Mouse (Mus musculus): ENCODE measurements around the gene Ehd4. TPM values are rescaled to one million over a fixed set of nuclear protein-coding genes. Genes with fewer than 3 reads are reported as not detected.

Gene Ehd4
- polyA plus RNA-seq, 1 experiment from 2014 or later: 22.8 TPM

DNA sequence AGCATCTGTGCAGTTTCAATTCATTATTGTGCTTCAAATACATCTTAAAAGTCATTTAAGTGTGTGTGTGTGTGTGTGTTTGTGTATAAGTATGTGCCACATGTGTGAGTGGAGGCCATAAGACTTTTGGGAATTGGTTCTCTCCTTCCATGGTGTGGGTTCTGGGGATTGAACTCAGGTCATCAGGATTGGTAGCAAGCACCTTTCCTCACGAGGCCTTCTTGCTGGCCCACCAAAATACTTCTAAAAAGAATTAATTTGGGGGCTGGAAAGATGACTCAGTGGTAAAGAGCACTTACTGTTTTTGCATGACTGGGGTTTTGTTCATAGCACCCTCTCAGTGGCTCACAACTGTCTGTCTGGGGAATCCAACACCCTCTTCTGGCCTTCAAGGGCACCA lies 12.7 kb downstream of the Ehd4 start:
- H3K4me1 ChIP-seq: no peaks in the 10 kb centered on the region
- no peak overlapping the region for H3K4me3 ChIP-seq
- no peaks in the 10 kb centered on the region for H3K36me3 ChIP-seq
- no peaks in the 10 kb centered on the region for H3K9me3 ChIP-seq
- no peaks in the 10 kb centered on the region for H3K27me3 ChIP-seq
- no peak overlapping the region for H3K9ac ChIP-seq (replicated peaks)
- H3K4me2 ChIP-seq (replicated peaks): no peak overlapping the region
- ATAC-seq (ENCODE audit: low FRiP score, low read depth): no peak
- H3K27ac ChIP-seq (replicated peaks): no peak overlapping the region
- 72% methylated on average over 1 of the region's 1 CpGs for WGBS

DNA sequence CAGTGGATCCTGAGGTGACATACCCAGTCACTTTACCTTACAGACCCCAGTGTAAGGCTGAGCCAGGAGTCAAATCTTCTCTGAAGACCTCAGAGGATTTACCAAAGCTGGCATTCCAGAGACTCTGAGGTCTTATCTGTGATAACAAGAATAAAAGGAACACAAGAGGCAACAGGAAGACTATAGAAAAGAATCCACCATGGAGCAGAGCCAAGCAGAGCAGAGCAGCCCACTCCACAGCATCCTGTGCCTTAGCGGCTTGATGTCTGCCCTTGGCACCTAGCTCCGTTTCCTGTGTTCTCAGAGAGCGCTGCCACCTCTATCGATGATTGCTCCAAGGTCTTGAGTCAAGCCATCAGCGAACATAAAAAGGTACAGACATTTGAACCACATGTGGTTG lies 14.1 kb downstream of the Ehd4 start:
- no peaks in the 10 kb centered on the region for H3K4me1 ChIP-seq
- 90% methylated on average over 5 of the region's 5 CpGs for WGBS
- no peaks in the 10 kb centered on the region for H3K27me3 ChIP-seq
- H3K9me3 ChIP-seq: no peaks in the 10 kb centered on the region
- no peak overlapping the region for H3K4me2 ChIP-seq (replicated peaks)
- no peak for ATAC-seq (ENCODE audit: low FRiP score, low read depth)
- no peak overlapping the region for H3K27ac ChIP-seq (replicated peaks)
- H3K4me3 ChIP-seq: no peak overlapping the region
- H3K36me3 ChIP-seq: no peaks in the 10 kb centered on the region
- H3K9ac ChIP-seq (replicated peaks): no peak overlapping the region

DNA sequence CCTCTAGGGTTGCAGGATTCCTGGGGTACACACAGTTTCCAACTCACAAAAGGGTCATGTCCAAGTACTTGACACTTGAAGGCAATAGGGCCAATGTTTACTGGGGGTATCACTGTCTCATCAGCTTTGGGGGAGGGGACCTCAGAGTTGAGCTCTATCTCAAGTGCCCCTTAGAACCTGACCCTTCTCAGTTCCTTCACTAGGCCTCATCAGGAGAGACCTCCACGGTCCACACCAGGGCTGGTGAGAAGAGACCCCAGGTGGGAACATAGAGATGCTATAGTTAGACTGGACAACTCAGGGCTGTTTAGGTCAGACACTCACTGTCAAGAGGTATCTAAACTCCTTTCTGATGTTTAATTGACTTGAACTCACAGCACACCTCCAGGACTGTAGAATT lies 15.3 kb downstream of the Ehd4 start:
- Histone ChIP-seq H3K27ac (replicated peaks) (no peak overlapping the region), H3K4me3 (no peak overlapping the region), H3K27me3 (no peaks in the 10 kb centered on the region; the same call in 1 of the 2 replicates), H3K9ac (replicated peaks) (no peak overlapping the region), H3K4me2 (replicated peaks) (no peak overlapping the region), H3K4me1 (no peaks in the 10 kb centered on the region), H3K9me3 (no peaks in the 10 kb centered on the region), H3K36me3 (no peaks in the 10 kb centered on the region)
- 91% methylated on average over 1 of the region's 1 CpGs for WGBS
- ATAC-seq (ENCODE audit: low FRiP score, low read depth): no peak

DNA sequence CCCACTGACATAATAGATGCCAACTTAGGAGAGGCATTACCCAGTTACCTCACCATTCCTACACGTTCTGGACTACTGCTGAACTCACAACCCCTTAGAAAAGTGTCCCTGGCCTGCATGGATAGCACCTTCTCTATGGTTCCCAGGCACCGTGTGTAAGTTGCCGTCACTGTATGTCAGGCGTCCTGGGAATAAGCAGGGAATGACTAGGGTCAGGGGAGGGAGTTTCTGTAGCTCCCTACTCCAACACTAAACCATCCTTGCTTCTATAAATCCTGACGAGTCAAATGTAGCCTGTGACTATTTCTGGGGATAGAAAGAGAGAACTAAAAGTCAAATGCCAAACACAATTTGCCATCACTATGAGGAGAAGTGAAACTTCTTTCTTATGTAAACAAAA lies 17.1 kb downstream of the Ehd4 start:
- Histone ChIP-seq H3K4me2 (replicated peaks) (no peak overlapping the region), H3K4me1 (no peaks in the 10 kb centered on the region), H3K9me3 (no peaks in the 10 kb centered on the region), H3K27ac (replicated peaks) (no peak overlapping the region), H3K9ac (replicated peaks) (no peak overlapping the region), H3K27me3 (no peaks in the 10 kb centered on the region; the same call in 1 of the 2 replicates), H3K4me3 (no peak overlapping the region), H3K36me3 (no peaks in the 10 kb centered on the region)
- ATAC-seq (ENCODE audit: low FRiP score, low read depth): no peak
- 84% methylated on average over 5 of the region's 5 CpGs for WGBS

DNA sequence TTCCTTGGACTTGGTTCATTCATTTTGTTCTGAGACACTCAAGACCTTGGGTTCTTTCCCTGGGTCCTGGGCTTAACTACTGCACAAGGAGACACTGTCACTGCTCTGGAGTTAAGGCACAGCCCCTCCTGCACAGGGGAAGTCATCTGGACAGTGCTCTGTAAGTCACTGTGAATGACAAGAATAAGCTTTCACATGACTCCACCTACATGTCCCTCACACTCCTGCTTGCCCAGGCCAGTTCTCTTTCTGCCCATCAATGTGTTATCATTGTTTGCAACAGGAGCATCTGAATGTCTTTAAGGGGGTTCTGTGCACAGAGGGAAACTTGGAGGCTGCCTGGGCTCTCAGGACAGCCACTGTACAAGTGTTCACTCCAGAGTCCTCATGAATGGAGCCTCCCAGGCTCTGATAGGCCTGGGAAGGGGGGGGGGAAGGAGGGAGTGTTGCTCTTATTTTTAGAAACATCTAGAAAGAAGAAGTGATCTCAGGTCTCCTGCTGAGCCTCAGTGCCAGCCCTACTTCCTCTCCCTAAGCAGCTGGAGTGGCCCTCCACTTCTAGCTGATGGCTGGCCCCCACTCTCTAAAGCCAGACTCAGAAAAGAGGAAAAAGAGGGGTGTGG lies 19.8 kb downstream of the Ehd4 start:
- no peak overlapping the region for H3K9ac ChIP-seq (replicated peaks)
- no peak overlapping the region for H3K27ac ChIP-seq (replicated peaks)
- no peaks in the 10 kb centered on the region for H3K4me1 ChIP-seq
- H3K9me3 ChIP-seq: no peaks in the 10 kb centered on the region
- H3K36me3 ChIP-seq: no peaks in the 10 kb centered on the region
- H3K4me2 ChIP-seq (replicated peaks): no peak overlapping the region
- no peak for ATAC-seq (ENCODE audit: low FRiP score, low read depth)
- H3K27me3 ChIP-seq: no peaks in the 10 kb centered on the region; the same call in 1 of the 2 replicates
- H3K4me3 ChIP-seq: no peak overlapping the region

DNA sequence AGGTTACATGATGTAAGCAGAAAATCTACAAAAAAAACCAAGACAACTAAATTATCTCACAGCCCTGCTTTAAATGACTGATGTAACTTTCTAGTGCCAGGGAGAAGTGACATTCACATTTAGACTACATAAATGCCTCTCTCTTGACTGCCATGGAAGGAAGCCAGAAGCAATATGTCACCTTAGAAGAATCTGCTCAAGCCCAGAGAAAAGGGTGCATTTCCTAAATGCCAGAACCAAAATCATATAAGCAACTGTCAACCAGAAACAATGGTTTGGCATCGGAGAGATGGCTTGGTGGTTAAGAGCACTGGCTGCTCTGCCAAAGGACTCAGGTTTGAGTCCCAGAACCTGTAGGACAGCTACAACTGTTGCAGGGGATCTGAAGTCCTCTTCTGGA lies 22.5 kb downstream of the Ehd4 start:
- H3K4me2 ChIP-seq (replicated peaks): no peak overlapping the region
- no peaks in the 10 kb centered on the region for H3K9me3 ChIP-seq
- no peaks in the 10 kb centered on the region for H3K36me3 ChIP-seq
- WGBS: 97% methylated on average over 1 of the region's 1 CpGs
- ATAC-seq (ENCODE audit: low FRiP score, low read depth): no peak
- no peaks in the 10 kb centered on the region for H3K4me1 ChIP-seq
- no peak overlapping the region for H3K4me3 ChIP-seq
- no peaks in the 10 kb centered on the region; the same call in 1 of the 2 replicates for H3K27me3 ChIP-seq
- H3K27ac ChIP-seq (replicated peaks): no peak overlapping the region
- no peak overlapping the region for H3K9ac ChIP-seq (replicated peaks)

DNA sequence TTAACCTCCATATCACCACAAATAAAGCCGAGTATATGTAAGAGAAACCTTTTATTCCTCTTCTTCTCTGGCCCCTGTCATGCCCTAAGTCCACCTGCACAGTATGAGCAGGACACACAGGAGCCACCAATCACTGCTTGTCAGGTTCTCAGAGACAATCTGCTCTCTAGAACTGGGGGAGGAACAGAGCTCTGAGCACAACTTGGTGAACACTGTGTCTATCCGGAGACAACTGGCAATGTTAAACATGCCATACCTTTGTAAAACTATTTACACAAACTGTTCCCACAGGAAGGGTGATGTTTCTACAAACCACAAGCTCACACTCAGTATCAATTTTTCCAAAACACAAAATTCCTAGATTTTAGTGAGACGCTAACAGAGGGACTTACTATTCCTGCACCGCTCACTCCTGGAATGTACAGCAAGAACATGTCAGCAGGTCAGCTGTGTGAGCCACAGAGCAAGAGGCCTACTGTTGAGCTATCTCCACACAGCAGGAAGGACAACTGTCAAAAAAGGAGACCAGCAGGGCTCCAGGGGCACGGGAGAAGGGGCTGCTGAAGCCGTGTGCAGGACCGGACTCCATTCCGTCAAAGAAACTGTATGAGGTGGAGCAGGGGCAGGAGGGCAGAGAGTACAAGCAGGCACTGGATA lies 25.0 kb downstream of the Ehd4 start:
- no peak overlapping the region for H3K9ac ChIP-seq (replicated peaks)
- WGBS: 69% methylated on average over 8 of the region's 8 CpGs
- no peaks in the 10 kb centered on the region for H3K9me3 ChIP-seq
- no peak overlapping the region for H3K4me2 ChIP-seq (replicated peaks)
- no peaks in the 10 kb centered on the region; the same call in 1 of the 2 replicates for H3K27me3 ChIP-seq
- no peak for ATAC-seq (ENCODE audit: low FRiP score, low read depth)
- no peaks in the 10 kb centered on the region for H3K36me3 ChIP-seq
- no peak overlapping the region for H3K4me3 ChIP-seq
- H3K27ac ChIP-seq (replicated peaks): no peak overlapping the region
- H3K4me1 ChIP-seq: no peaks in the 10 kb centered on the region

DNA sequence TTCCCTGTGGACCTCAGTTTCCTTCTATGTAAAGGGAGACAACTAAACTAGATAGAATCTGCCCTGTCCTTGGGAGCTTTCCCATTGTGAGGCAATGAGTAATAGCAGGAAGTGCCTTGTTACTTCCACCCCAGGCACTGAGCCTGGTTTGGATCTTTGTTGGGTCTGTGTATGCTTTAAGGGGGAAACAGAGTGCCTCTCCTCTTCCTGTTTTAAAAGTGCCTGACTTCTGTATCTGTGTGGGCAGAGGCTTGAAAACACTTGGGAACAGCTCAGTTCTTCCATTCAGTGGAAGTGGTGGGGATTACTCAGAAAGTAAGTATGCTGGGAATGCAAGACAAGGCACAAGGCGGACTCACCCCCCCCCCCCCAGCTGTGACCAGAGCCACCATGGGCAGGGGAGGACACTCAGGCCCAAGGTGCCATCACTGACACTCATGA lies 25.8 kb downstream of the Ehd4 start:
- H3K4me1 ChIP-seq: no peaks in the 10 kb centered on the region
- WGBS: 79% methylated on average over 1 of the region's 1 CpGs
- no peak overlapping the region for H3K4me2 ChIP-seq (replicated peaks)
- H3K9me3 ChIP-seq: no peaks in the 10 kb centered on the region
- ATAC-seq (ENCODE audit: low FRiP score, low read depth): no peak
- H3K27ac ChIP-seq (replicated peaks): no peak overlapping the region
- H3K4me3 ChIP-seq: no peak overlapping the region
- H3K27me3 ChIP-seq: no peaks in the 10 kb centered on the region
- no peaks in the 10 kb centered on the region for H3K36me3 ChIP-seq
- H3K9ac ChIP-seq (replicated peaks): no peak overlapping the region

DNA sequence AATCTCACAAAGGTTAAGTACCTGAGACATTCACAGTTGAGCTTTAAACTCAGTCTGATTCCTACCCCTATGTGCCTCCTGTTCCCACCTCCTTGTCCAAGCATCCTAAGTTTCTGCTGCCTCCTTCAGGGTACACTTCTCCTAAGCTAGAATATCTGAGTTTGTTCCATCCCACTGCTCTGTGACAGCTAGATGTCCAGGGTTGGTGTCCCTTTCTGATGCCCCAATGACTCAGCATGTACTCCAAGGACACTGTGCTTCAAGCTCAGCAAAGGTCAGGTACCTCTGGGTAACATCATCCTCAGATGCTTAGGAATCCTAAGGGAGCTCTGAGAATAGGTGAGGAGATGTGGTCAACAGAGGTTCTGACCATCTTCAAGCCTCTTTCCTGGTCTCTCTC lies 26.4 kb downstream of the Ehd4 start:
- no peak for ATAC-seq (ENCODE audit: low FRiP score, low read depth)
- Histone ChIP-seq H3K4me3 (no peak overlapping the region), H3K9me3 (no peaks in the 10 kb centered on the region), H3K36me3 (no peaks in the 10 kb centered on the region), H3K4me2 (replicated peaks) (no peak overlapping the region), H3K4me1 (no peaks in the 10 kb centered on the region), H3K9ac (replicated peaks) (no peak overlapping the region), H3K27me3 (no peaks in the 10 kb centered on the region), H3K27ac (replicated peaks) (no peak overlapping the region)

DNA sequence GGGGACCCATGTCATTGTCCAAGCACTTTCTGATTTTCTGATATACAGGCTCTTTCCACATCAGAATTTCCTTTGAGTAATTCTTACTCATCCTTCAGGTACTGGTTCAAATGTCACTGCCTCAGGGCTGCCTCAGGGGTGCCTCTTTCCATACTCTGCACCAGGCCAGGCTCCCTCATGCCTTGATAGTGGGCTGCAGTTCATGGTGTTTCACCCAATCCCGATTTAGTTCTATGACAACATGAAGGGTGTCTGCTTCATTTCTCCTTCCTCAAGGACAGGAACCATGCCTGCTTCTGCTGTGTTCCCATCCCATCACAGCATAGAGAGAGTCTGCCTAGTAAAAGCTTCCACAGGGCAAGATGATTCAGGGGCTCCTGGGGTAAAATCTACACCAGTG lies 27.5 kb downstream of the Ehd4 start:
- ATAC-seq (ENCODE audit: low FRiP score, low read depth): no peak
- H3K9ac ChIP-seq (replicated peaks): no peak overlapping the region
- no peaks in the 10 kb centered on the region for H3K27me3 ChIP-seq
- 74% methylated on average over 1 of the region's 1 CpGs for whole genome bisulfite sequencing
- H3K36me3 ChIP-seq: no peaks in the 10 kb centered on the region
- no peak overlapping the region for H3K4me3 ChIP-seq
- no peaks in the 10 kb centered on the region for H3K9me3 ChIP-seq
- no peak overlapping the region for H3K4me2 ChIP-seq (replicated peaks)
- no peak overlapping the region for H3K27ac ChIP-seq (replicated peaks)
- H3K4me1 ChIP-seq: no peaks in the 10 kb centered on the region

DNA sequence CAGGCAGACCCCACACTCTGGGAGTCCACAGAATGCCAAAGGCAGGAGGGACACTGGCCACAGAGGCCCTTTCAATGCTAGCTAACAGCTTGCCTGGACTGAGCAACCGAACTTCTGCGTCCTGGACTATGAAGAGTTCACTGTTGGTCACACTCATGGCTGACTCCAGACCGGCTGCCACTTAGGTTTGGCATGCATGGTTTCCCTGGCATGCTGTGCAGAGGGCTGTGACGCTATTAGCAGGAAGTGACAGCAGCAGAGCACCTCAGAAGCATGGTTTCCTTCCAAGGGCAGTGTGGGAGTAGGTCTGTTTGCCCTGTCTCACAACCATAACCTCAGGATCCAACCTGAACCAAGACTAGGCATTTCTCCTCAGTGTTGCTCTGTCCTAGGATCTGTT lies 28.0 kb downstream of the Ehd4 start:
- no peak overlapping the region for H3K4me2 ChIP-seq (replicated peaks)
- 89% methylated on average over 4 of the region's 4 CpGs for WGBS
- H3K9ac ChIP-seq (replicated peaks): no peak overlapping the region
- H3K4me1 ChIP-seq: no peaks in the 10 kb centered on the region
- ATAC-seq (ENCODE audit: low FRiP score, low read depth): no peak
- H3K27ac ChIP-seq (replicated peaks): no peak overlapping the region
- H3K4me3 ChIP-seq: no peak overlapping the region
- no peaks in the 10 kb centered on the region for H3K27me3 ChIP-seq
- H3K9me3 ChIP-seq: no peaks in the 10 kb centered on the region
- H3K36me3 ChIP-seq: no peaks in the 10 kb centered on the region

DNA sequence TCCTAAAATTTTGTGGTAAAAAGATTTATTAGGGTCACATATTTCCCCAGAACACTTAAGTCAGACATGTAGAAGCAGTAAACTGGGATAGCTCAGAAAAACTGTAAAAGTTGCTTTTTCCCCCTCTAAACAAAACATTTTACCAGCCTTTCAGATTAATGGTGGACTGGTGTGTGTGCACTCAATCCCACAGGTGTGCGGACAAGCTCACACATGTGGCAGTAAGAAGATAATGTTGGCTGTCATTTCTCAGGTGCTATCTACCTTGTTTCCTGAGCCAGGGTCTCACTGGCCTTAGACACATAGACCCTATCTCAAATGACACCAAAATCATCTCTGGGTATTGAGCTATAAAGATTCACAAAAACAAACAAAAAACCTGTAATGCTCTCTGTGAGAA lies 28.9 kb downstream of the Ehd4 start:
- H3K4me2 ChIP-seq (replicated peaks): no peak overlapping the region
- WGBS: 100% methylated on average over 1 of the region's 1 CpGs
- H3K9ac ChIP-seq (replicated peaks): no peak overlapping the region
- H3K9me3 ChIP-seq: no peaks in the 10 kb centered on the region
- no peaks in the 10 kb centered on the region for H3K27me3 ChIP-seq
- no peak overlapping the region for H3K4me3 ChIP-seq
- no peaks in the 10 kb centered on the region for H3K4me1 ChIP-seq
- H3K27ac ChIP-seq (replicated peaks): no peak overlapping the region
- ATAC-seq (ENCODE audit: low FRiP score, low read depth): no peak
- H3K36me3 ChIP-seq: no peaks in the 10 kb centered on the region

DNA sequence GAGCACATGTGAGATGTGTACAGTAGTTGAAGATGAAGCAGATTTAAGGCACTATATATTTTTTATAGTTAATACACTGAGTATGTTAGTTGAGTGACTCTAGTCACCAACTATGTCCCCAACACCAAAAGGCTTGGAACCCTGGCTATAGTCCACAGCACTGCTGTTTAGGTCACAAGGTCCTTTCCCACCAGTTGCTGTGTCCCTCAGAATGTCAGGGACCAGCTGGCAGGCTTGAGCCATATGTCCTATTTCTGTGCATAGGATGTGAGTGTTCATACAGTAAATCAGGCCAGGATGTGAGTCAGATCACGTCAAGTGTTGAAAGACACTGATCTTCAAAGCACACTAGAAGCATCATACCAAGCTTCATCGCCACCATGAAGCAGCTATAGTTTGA lies 29.5 kb downstream of the Ehd4 start:
- Histone ChIP-seq H3K4me1 (no peaks in the 10 kb centered on the region), H3K27me3 (no peaks in the 10 kb centered on the region), H3K36me3 (no peaks in the 10 kb centered on the region), H3K9ac (replicated peaks) (no peak overlapping the region), H3K4me3 (no peak overlapping the region), H3K27ac (replicated peaks) (no peak overlapping the region), H3K4me2 (replicated peaks) (no peak overlapping the region), H3K9me3 (no peaks in the 10 kb centered on the region)
- WGBS: 84% methylated on average over 2 of the region's 2 CpGs
- ATAC-seq (ENCODE audit: low FRiP score, low read depth): no peak

Measured in midbrain, embryonic 12.5 days (tissue).